Mouse (Mus musculus): Measurements from ENCODE around the gene Trrap. TPM values are rescaled to one million over a fixed set of nuclear protein-coding genes. Genes with fewer than 3 reads are reported as not detected.
A peak's percentile ranks its signal among the peaks of the same experiment; 100 is the strongest.
"Not testable (repeated sequence)": the region's sequence is repeated elsewhere in the genome, so short reads cannot be mapped to it uniquely, and the experiment has no call there.

Trrap gene
- 80.3 and 80.7 TPM in 2 replicates for polyA plus RNA-seq (2016; fragmentation: Nextera tagmentation; extraction: Ambion mirVana)

DNA sequence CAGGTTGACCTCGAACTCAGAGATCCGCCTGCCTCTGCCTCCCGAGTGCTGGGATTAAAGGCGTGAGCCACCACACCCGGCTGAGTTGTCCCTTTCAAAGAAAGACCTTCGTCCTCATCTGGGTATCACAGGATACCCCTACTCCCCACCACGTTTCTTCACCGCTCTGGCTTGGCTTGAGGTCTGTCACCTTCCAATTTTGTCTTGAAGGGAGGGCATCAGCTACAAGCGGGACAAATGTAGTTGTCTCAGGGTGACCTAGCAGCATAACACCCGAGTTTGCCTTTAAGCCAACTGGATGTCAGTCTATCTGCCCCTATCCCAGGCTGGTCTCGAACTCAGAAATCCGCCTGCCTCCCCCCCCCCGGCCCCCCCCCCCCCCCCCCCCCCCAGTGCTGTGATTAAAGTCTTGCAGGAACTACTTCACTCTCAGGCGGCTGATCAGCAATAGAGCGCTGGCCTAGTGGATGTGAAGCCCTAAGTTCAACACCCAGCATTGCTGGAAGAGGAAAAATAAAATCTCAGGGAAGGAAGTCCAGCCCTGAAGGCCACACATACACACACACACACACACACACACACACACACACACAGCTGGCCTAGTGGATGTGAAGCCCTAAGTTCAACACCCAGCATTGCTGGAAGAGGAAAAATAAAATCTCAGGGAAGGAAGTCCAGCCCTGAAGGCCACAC lies at the start of gene Trrap:
TSS of gene Trrap (plus strand) at position 627 of the 693 bp plus-strand sequence.
- H3K4me3 ChIP-seq = peak within 1 kb of the TSS; percentile 89
- peak within 1 kb of the TSS; percentile 100 for H3K27ac ChIP-seq
- peaks cover 12% of the 10 kb centered on the region for H3K4me1 ChIP-seq (replicated peaks)
- not testable (repeated sequence) for DNase-seq (ENCODE audit: low spot score); H3K27me3 ChIP-seq (ENCODE audit: insufficient read depth, poor library complexity, severe bottlenecking); H3K9me3 ChIP-seq
- 77% methylated on average over 15 of the region's 15 CpGs for WGBS
- H3K36me3 ChIP-seq = peaks cover 20% of the 10 kb centered on the region

DNA sequence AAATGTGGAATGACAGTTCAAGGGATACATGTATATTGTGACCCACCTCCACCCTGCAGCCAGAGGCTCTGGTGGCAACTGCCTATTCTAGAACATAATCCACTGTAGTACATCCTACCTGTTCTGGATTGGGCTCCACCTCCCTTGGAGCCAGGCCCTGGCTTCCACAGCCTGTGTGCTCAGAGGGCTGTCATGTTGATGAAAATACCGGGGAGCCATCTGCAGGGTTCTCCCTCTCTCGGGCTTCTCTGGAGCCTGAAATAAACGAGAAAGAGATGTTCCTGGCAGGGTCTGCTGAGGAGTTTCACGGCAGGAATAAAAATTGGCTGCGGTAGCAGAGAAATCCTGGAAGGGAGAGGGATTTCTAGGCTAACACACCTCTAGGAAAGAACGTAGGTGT lies 47.8 kb upstream of the Trrap start:
- Histone ChIP-seq H3K9me3 (no peaks in the 10 kb centered on the region), H3K4me1 (replicated peaks) (peaks cover under 1% of the 10 kb centered on the region), H3K27me3 (ENCODE audit: insufficient read depth, poor library complexity, severe bottlenecking) (no peaks in the 10 kb centered on the region), H3K27ac (no peak overlapping the region), H3K4me3 (no peak overlapping the region), H3K36me3 (no peaks in the 10 kb centered on the region)
- DNase-seq (ENCODE audit: low spot score) = no peak
- 79% methylated on average over 6 of the region's 6 CpGs for WGBS

DNA sequence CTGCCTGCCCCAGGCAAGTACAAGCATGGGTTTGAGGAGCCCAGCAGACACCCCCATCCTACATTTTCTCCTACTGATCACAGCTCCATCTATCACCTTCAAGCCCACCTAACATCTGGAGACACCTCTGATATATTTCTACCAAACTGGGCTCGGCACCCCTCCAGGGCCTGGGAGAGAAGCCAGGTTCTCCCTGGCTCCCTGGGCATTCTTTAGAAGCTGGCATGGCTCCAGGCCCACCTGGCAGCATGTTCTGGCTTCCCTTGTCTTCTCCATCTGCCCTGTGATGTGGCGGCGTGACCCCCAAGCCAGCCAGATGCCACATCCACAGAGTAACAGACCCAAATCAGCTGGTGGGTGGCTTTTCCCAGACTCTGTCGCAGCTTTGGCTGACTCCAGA lies 47.3 kb upstream of the Trrap start:
- Histone ChIP-seq H3K9me3 (no peaks in the 10 kb centered on the region), H3K4me3 (no peak overlapping the region), H3K36me3 (no peaks in the 10 kb centered on the region), H3K4me1 (replicated peaks) (peaks cover 6% of the 10 kb centered on the region), H3K27me3 (ENCODE audit: insufficient read depth, poor library complexity, severe bottlenecking) (no peaks in the 10 kb centered on the region), H3K27ac (no peak overlapping the region)
- WGBS = 81% methylated on average over 4 of the region's 4 CpGs
- no peak for DNase-seq (ENCODE audit: low spot score)

DNA sequence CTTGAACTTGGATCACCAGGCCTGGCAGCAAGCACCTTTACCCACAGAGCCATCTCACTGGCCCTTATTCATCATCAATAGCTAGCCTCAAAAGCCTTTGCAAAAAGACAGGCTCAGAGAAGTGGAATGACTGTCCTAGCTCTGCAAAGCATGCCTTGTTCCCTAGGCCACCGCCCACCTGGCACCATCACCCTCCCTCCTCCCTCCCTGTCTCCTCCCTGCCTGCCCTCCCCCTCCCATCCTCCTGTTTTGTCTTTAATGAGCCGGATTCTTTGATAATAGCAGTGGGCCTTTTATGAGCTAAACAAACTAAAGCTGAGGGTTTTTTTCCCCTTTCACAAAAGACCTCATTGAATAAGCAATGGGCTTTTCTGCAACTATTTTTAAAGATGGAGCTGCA lies 42.6 kb upstream of the Trrap start:
- Histone ChIP-seq H3K9me3 (no peaks in the 10 kb centered on the region), H3K4me1 (replicated peaks) (peaks cover 6% of the 10 kb centered on the region), H3K4me3 (no peak overlapping the region), H3K27ac (no peak overlapping the region), H3K36me3 (no peaks in the 10 kb centered on the region), H3K27me3 (ENCODE audit: insufficient read depth, poor library complexity, severe bottlenecking) (peaks cover 19% of the 10 kb centered on the region)
- WGBS = 28% methylated on average over 2 of the region's 2 CpGs
- DNase-seq (ENCODE audit: low spot score) = peak; percentile 12

DNA sequence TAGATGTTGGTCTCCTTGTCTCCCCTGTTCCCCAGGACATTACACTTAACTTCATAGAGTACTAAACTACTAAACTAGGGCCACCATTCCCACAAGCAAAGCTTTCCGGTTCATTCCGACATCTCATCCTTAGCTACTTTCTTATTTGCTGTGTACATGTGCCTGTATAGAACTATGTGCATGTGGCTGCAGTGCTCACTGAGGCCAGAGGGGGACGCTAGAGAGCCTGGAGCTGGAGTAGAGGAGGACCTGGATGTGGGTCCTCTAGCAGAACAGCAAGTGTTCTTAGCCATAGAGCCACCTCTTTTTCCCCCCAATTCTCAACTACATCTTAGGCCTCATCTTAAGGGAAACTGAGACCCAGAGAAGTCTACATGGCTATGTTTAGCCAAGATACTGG lies 42.0 kb upstream of the Trrap start:
- 83% methylated on average over 3 of the region's 3 CpGs for WGBS
- Histone ChIP-seq H3K4me3 (no peak overlapping the region), H3K36me3 (no peaks in the 10 kb centered on the region), H3K9me3 (no peaks in the 10 kb centered on the region), H3K4me1 (replicated peaks) (peaks cover 6% of the 10 kb centered on the region), H3K27me3 (ENCODE audit: insufficient read depth, poor library complexity, severe bottlenecking) (peaks cover 19% of the 10 kb centered on the region), H3K27ac (no peak overlapping the region)
- DNase-seq (ENCODE audit: low spot score) = no peak

DNA sequence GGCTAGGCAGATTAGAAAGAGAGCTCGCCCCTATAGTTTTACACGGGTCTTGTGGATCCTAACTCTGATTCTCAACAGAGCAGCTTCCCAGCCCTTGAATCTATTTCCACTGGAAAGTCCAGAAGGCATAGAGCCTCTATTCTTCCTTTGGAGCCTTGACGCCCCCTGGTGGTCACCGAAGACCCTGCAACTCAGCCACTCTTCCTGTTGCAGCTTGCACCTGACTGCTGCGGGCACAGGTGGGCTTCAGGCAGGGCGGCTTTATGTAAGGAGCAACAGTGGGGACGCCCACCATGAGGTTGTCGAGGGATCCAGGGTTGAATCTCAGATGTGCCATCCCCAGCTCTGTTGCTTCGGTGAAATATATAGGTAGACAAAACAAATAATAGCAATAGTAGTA lies 40.4 kb upstream of the Trrap start:
- H3K4me3 ChIP-seq = no peak overlapping the region
- H3K9me3 ChIP-seq = no peaks in the 10 kb centered on the region
- peak; percentile 76 for DNase-seq (ENCODE audit: low spot score)
- peaks cover 6% of the 10 kb centered on the region for H3K4me1 ChIP-seq (replicated peaks)
- WGBS = 9% methylated on average over 9 of the region's 9 CpGs
- H3K36me3 ChIP-seq = no peaks in the 10 kb centered on the region
- H3K27ac ChIP-seq = no peak overlapping the region
- H3K27me3 ChIP-seq (ENCODE audit: insufficient read depth, poor library complexity, severe bottlenecking) = peaks cover 19% of the 10 kb centered on the region

DNA sequence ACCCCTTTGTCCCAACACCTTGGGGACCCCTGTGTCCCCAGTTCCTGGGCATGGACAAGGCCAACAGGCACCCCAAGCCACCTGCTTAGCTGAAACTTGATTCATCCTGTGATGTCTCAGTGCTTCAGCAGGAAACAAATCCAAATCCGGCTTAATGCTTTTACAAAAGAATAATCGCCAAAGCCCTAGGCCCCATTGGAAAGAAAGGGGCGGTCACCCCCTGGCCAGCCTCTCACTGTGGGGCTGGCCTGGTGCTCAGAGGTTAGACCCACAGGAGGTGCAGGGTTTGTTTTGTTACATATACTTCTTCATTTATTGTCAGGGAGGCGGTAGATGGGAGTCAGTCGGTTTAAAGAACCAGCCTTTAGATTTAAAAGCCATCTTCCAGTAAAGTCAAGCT lies 39.3 kb upstream of the Trrap start:
- no peak overlapping the region for H3K27ac ChIP-seq
- WGBS = 15% methylated on average over 5 of the region's 5 CpGs
- H3K4me3 ChIP-seq = no peak overlapping the region
- no peak for DNase-seq (ENCODE audit: low spot score)
- H3K27me3 ChIP-seq (ENCODE audit: insufficient read depth, poor library complexity, severe bottlenecking) = peaks cover 19% of the 10 kb centered on the region
- H3K36me3 ChIP-seq = no peaks in the 10 kb centered on the region
- H3K9me3 ChIP-seq = no peaks in the 10 kb centered on the region
- peaks cover 6% of the 10 kb centered on the region for H3K4me1 ChIP-seq (replicated peaks)

DNA sequence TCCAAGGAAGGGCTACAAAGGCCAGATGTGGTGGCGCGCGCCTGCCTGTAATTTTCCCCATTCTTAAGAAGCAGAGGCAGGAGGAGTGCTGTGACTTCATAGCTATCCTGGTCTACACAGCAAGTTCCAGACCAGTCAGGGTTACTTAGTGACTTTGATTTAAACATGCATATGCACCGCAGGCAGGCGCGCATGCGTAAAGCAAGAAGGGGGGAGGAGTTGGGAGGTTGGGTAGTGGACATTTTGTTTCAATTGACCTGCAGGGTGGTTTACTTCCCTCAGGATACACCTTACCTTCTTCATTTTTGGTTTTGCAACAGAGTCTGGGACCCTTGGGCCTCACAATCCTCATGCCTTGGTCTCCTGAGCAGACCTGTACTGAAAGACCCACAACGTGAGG lies 38.3 kb upstream of the Trrap start:
- Histone ChIP-seq H3K4me3 (no peak overlapping the region), H3K4me1 (replicated peaks) (peaks cover 6% of the 10 kb centered on the region), H3K9me3 (no peaks in the 10 kb centered on the region), H3K27me3 (ENCODE audit: insufficient read depth, poor library complexity, severe bottlenecking) (peaks cover 19% of the 10 kb centered on the region), H3K36me3 (no peaks in the 10 kb centered on the region), H3K27ac (no peak overlapping the region)
- 73% methylated on average over 8 of the region's 8 CpGs for WGBS
- no peak for DNase-seq (ENCODE audit: low spot score)

DNA sequence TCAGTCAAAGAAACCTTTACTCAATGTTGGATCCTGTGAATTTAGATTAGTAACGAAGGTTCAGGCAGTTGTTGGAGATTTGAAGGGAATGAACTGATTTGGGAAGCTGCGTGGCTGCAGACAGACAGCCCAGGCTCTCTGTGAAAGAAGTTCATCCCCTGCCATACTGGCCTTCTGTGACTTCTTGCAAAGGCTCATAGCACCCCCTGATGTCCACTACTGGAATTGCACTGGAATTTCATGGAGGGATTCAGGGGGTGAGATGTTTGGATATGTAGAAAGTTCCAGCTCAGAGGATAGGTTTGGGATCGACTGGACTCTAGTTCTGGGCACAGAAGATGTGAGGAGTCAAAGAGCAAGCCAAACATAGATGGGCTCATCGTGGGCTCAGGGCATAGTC lies 33.6 kb upstream of the Trrap start:
- WGBS = 31% methylated on average over 4 of the region's 4 CpGs
- Histone ChIP-seq H3K9me3 (no peaks in the 10 kb centered on the region), H3K4me3 (no peak overlapping the region), H3K36me3 (no peaks in the 10 kb centered on the region), H3K27ac (no peak overlapping the region), H3K27me3 (ENCODE audit: insufficient read depth, poor library complexity, severe bottlenecking) (peaks cover 3% of the 10 kb centered on the region; the same call in 1 of the 2 replicates), H3K4me1 (replicated peaks) (no peaks in the 10 kb centered on the region)
- peak; percentile 77 for DNase-seq (ENCODE audit: low spot score)

DNA sequence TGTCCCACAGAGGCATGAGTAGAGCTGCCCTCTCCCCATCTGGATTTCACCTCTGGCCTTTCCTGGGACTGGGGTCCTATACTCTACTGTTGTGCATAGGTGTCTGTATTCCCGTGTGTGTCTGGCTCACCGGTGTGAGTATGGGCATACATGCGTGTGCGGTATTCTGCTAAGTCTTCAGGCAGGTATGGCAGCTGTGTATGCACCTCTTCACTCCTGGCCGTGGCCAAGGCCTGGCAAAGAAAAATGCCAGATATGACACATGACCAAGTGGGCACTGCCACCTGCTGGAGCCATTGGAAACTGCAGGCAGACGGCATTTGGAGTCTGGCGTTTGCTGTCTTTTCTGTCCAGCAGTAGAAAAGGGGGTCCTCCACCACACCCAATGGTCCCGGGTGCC lies 32.6 kb upstream of the Trrap start:
- peak; percentile 79 for DNase-seq (ENCODE audit: low spot score)
- no peaks in the 10 kb centered on the region for H3K27me3 ChIP-seq (ENCODE audit: insufficient read depth, poor library complexity, severe bottlenecking)
- no peaks in the 10 kb centered on the region for H3K36me3 ChIP-seq
- 32% methylated on average over 8 of the region's 8 CpGs for WGBS
- H3K4me3 ChIP-seq = no peak overlapping the region
- H3K9me3 ChIP-seq = no peaks in the 10 kb centered on the region
- H3K4me1 ChIP-seq (replicated peaks) = no peaks in the 10 kb centered on the region
- no peak overlapping the region for H3K27ac ChIP-seq

DNA sequence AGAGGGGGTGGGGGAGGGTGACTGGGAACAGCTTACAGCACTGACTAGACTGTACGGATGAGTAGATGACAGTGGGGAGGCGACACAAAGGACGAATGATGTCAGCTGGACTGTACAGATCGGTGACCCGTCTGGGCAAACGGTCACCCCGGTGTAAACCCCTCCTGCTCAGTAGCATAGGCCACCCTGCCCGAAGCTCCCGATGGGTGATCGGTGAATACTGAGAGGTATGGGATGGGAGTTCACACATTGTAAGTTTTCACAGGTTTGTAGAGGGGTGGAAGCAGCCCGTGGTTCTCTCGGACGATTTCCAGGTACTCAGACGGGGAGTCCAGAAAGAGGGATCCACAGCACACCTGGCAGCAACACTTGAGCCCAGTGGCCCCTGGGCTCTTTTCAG lies 30.4 kb upstream of the Trrap start:
- Histone ChIP-seq H3K4me1 (replicated peaks) (no peaks in the 10 kb centered on the region), H3K9me3 (no peaks in the 10 kb centered on the region), H3K4me3 (no peak overlapping the region), H3K27ac (no peak overlapping the region), H3K27me3 (ENCODE audit: insufficient read depth, poor library complexity, severe bottlenecking) (no peaks in the 10 kb centered on the region), H3K36me3 (no peaks in the 10 kb centered on the region)
- 92% methylated on average over 14 of the region's 14 CpGs for WGBS
- no peak for DNase-seq (ENCODE audit: low spot score)

DNA sequence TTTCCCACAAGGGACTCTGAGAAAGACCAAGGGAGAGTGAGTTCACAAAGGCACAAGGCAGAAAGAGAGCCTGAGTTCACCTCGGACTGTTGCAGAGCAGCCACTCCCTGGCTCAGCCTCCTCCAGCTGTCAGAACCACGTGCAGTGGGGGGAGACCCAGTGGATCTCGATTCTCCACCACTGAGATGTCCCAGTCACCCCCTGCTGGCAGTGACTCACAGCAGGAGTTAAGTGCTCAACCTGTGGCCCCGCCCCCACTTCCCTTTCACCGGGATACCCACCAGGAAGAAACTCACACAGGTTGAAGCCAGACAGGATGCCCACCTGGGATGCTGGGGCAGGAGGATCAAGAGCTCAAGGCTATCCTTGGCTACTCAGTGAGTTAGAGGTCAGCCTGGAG lies 15.1 kb upstream of the Trrap start:
- DNase-seq (ENCODE audit: low spot score) = no peak
- WGBS = 17% methylated on average over 5 of the region's 5 CpGs
- Histone ChIP-seq H3K27me3 (ENCODE audit: insufficient read depth, poor library complexity, severe bottlenecking) (no peaks in the 10 kb centered on the region), H3K27ac (no peak overlapping the region), H3K9me3 (no peaks in the 10 kb centered on the region), H3K4me1 (replicated peaks) (peaks cover 6% of the 10 kb centered on the region; the same call in 1 of the 2 replicates), H3K4me3 (no peak overlapping the region), H3K36me3 (no peaks in the 10 kb centered on the region)

DNA sequence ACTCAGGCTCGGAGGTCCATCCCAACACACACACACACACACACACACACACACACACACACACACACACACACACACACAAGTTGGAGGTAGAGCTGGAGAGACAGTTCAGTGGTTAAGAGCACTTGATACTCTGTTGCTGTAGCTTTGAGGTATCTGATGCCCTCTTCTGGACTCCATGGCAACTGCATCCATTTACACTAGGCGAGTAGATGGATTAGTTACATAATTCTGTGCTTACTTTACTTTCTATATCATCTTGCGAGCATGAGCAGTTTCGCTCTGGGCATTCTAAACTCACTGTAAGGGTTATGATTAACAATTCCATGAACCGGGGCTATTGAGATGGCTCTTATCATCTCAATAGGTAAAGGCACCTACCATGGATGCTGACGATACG lies 14.5 kb upstream of the Trrap start:
- 69% methylated on average over 7 of the region's 7 CpGs for WGBS
- peaks cover 11% of the 10 kb centered on the region for H3K4me1 ChIP-seq (replicated peaks)
- no peaks in the 10 kb centered on the region for H3K36me3 ChIP-seq
- no peak overlapping the region for H3K4me3 ChIP-seq
- H3K9me3 ChIP-seq = no peaks in the 10 kb centered on the region
- H3K27me3 ChIP-seq (ENCODE audit: insufficient read depth, poor library complexity, severe bottlenecking) = no peaks in the 10 kb centered on the region
- peak; percentile 31 for DNase-seq (ENCODE audit: low spot score)
- H3K27ac ChIP-seq = no peak overlapping the region

DNA sequence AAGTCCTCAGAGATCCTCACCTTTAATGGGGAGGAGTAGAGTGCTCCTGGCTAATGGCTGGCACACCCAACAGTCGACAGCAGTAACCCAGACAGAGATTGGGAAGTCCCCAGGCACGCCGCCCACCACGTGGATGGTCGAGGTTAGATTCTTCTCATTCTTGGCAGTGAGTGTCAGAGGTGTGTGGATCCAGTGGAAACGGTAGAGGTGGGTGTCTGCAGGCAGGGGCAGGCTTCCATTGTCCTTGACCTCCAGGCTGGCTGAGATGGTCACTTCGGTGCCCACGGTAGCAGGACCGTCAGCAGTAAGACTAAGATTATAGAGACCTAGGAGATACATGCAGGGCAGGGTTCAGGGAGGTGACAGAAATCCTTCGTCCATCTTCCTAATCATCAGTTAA lies 12.3 kb upstream of the Trrap start:
- no peak overlapping the region for H3K27ac ChIP-seq
- peaks cover 10% of the 10 kb centered on the region for H3K27me3 ChIP-seq (ENCODE audit: insufficient read depth, poor library complexity, severe bottlenecking)
- H3K36me3 ChIP-seq = no peaks in the 10 kb centered on the region
- 84% methylated on average over 10 of the region's 10 CpGs for WGBS
- DNase-seq (ENCODE audit: low spot score) = no peak
- no peak overlapping the region for H3K4me3 ChIP-seq
- H3K9me3 ChIP-seq = no peaks in the 10 kb centered on the region
- H3K4me1 ChIP-seq (replicated peaks) = peaks cover 24% of the 10 kb centered on the region

All from hindbrain, embryonic 10.5 days (tissue).